Mouse (Mus musculus): ENCODE data around the gene Rala.
A peak's percentile ranks its signal among the peaks of the same experiment; 100 is the strongest.
"Not testable (repeated sequence)": the region's sequence is repeated elsewhere in the genome, so short reads cannot be mapped to it uniquely, and the experiment has no call there.

Gene Rala

GRCm38 (mm10) chr13:17944078-17944917, at the start of gene Rala:
Rala (minus strand) TSS chr13:17944239.
- DNase-seq (ENCODE audit: low read depth, low spot score): peak; percentile 86

- DNase-seq (ENCODE audit: low read depth, low spot score): no peak
Observed at GRCm38 (mm10) chr13:17993515-17993847, 49.4 kb upstream of the Rala start.

- DNase-seq (ENCODE audit: low read depth, low spot score): peak; percentile 95
Observed at GRCm38 (mm10) chr13:17992697-17993514, 48.9 kb upstream of the Rala start, which contains the start of gene Yae1d1. Yae1d1 (minus strand) TSS chr13:17993349.

- no peak for DNase-seq (ENCODE audit: low read depth, low spot score)
Observed at GRCm38 (mm10) chr13:17992009-17992408, 48.0 kb upstream of the Rala start.

- DNase-seq (ENCODE audit: low read depth, low spot score): peak; percentile 73
Observed at GRCm38 (mm10) chr13:17983194-17983593, 39.2 kb upstream of the Rala start.

GRCm38 (mm10) chr13:17982634-17983033, 38.6 kb upstream of the Rala start:
- DNase-seq (ENCODE audit: low read depth, low spot score): no peak

GRCm38 (mm10) chr13:17976854-17977739, 33.1 kb upstream of the Rala start:
- DNase-seq (ENCODE audit: low read depth, low spot score): no peak

- DNase-seq (ENCODE audit: low read depth, low spot score): no peak
Observed at GRCm38 (mm10) chr13:17975891-17976290, 31.9 kb upstream of the Rala start.

GRCm38 (mm10) chr13:17975457-17975856, 31.4 kb upstream of the Rala start:
- no peak for DNase-seq (ENCODE audit: low read depth, low spot score)

GRCm38 (mm10) chr13:17974734-17975133, 30.7 kb upstream of the Rala start:
- no peak for DNase-seq (ENCODE audit: low read depth, low spot score)

- DNase-seq (ENCODE audit: low read depth, low spot score): no peak
Observed at GRCm38 (mm10) chr13:17960613-17961012, 16.6 kb upstream of the Rala start.

GRCm38 (mm10) chr13:17954282-17954681, 10.2 kb upstream of the Rala start:
- no peak for DNase-seq (ENCODE audit: low read depth, low spot score)

- not testable (repeated sequence) for DNase-seq (ENCODE audit: low read depth, low spot score)
Observed at GRCm38 (mm10) chr13:17950581-17950980, 6.5 kb upstream of the Rala start.

GRCm38 (mm10) chr13:17949555-17949954, 5.5 kb upstream of the Rala start:
- peak; percentile 53 for DNase-seq (ENCODE audit: low read depth, low spot score)

- peak; percentile 55 for DNase-seq (ENCODE audit: low read depth, low spot score)
Observed at GRCm38 (mm10) chr13:17943306-17944077, 547 bp downstream of the Rala start.

- no peak for DNase-seq (ENCODE audit: low read depth, low spot score)
Observed at GRCm38 (mm10) chr13:17942338-17942737, 1.7 kb downstream of the Rala start.

- DNase-seq (ENCODE audit: low read depth, low spot score): no peak
Observed at GRCm38 (mm10) chr13:17907309-17907708, 36.7 kb downstream of the Rala start.

- no peak for DNase-seq (ENCODE audit: low read depth, low spot score)
Observed at GRCm38 (mm10) chr13:17901474-17901873, 42.6 kb downstream of the Rala start.

GRCm38 (mm10) chr13:17900641-17901040, 43.4 kb downstream of the Rala start:
- no peak for DNase-seq (ENCODE audit: low read depth, low spot score)

GRCm38 (mm10) chr13:17897040-17897439, 47.0 kb downstream of the Rala start:
- DNase-seq (ENCODE audit: low read depth, low spot score): no peak

GRCm38 (mm10) chr13:17891545-17891944, 52.5 kb downstream of the Rala start:
- DNase-seq (ENCODE audit: low read depth, low spot score): no peak
